Mouse (Mus musculus) forebrain, embryonic 13.5 days (tissue): ENCODE measurements at regions not wholly inside any gene's neighbourhood (a gene's known extent, or its start where the extent isn't known, plus 50 kb on each side); places are given as distances from the start of the nearest gene placed in this dataset.
A peak's percentile ranks its signal among the peaks of the same experiment; 100 is the strongest.

Source experiments
- ATAC-seq: fragments of 200-750 bp; cut with Nextera tagmentation; 2 replicates; pipeline ENCODE4 v1.8.0; 2017
- H3K27ac ChIP-seq: fragments of 300-500 bp; sonication (generic); 2 replicates; pipeline ENCODE4 v1.5.1; 2015; ENCODE audit warnings: inconsistent platforms, mild to moderate bottlenecking, moderate library complexity
- H3K27me3 ChIP-seq: fragments of 300-500 bp; sonication (generic); 2 replicates; pipeline ENCODE4 v1.6.1; 2015; ENCODE audit warnings: mild to moderate bottlenecking, inconsistent platforms
- H3K36me3 ChIP-seq: fragments of 300-500 bp; sonication (generic); 2 replicates; pipeline ENCODE4 v1.6.1; 2015; ENCODE audit warnings: mild to moderate bottlenecking, inconsistent platforms; ENCODE audit not compliant: poor library complexity, severe bottlenecking
- H3K4me1 ChIP-seq: fragments of 300-500 bp; sonication (generic); 2 replicates; pipeline ENCODE4 v1.6.1; 2015; ENCODE audit warnings: inconsistent platforms
- H3K4me2 ChIP-seq: fragments of 300-500 bp; sonication (generic); 2 replicates; pipeline ENCODE4 v1.6.1; 2015; ENCODE audit warnings: inconsistent platforms, mild to moderate bottlenecking, moderate library complexity
- H3K4me3 ChIP-seq: fragments of 300-500 bp; sonication (generic); 2 replicates; pipeline ENCODE4 v1.5.1; 2015; ENCODE audit warnings: mild to moderate bottlenecking, inconsistent platforms
- H3K9ac ChIP-seq: fragments of 300-500 bp; sonication (generic); 2 replicates; pipeline ENCODE4 v1.6.1; 2015; ENCODE audit warnings: mild to moderate bottlenecking, inconsistent platforms
- H3K9me3 ChIP-seq: fragments of 300-500 bp; sonication (generic); replicated peaks from 2 replicates; pipeline ENCODE4 v1.6.1; 2016; ENCODE audit warnings: inconsistent platforms
- WGBS: fragments of 180-500 bp; shearing (Covaris S2); methylation state at CpG from one replicate; pipeline ENCODE4 v1.1.7; 2015; 5-methylcytosine and 5-hydroxymethylcytosine counted together

GRCm38 (mm10) chrX:128585496-128586105 is 849.2 kb upstream of the Cldn34c4 start:
- peak; percentile 90 for ATAC-seq
- 62% methylated on average over 5 of the region's 5 CpGs for WGBS
- Histone ChIP-seq H3K4me2 (no peak overlapping the region), H3K27ac (no peak overlapping the region), H3K27me3 (no peaks in the 10 kb centered on the region), H3K36me3 (no peaks in the 10 kb centered on the region), H3K4me3 (no peak overlapping the region), H3K9ac (no peak overlapping the region), H3K9me3 (no peaks in the 10 kb centered on the region), H3K4me1 (no peaks in the 10 kb centered on the region)

GRCm38 (mm10) chrX:128577402-128577801 is 841.0 kb upstream of the Cldn34c4 start:
- Histone ChIP-seq H3K9ac (no peak overlapping the region), H3K27me3 (no peaks in the 10 kb centered on the region), H3K27ac (no peak overlapping the region), H3K36me3 (no peaks in the 10 kb centered on the region), H3K4me2 (no peak overlapping the region), H3K9me3 (no peaks in the 10 kb centered on the region), H3K4me3 (no peak overlapping the region), H3K4me1 (0 out of 2 replicates have a peak, but pooled peaks cover 5% of the 10 kb centered on the region)
- 18% methylated on average over 3 of the region's 3 CpGs for WGBS
- peak; percentile 52 for ATAC-seq

GRCm38 (mm10) chrX:128576269-128576871 is 840.0 kb upstream of the Cldn34c4 start:
- H3K36me3 ChIP-seq: no peaks in the 10 kb centered on the region
- no peaks in the 10 kb centered on the region for H3K9me3 ChIP-seq
- H3K4me2 ChIP-seq: no peak overlapping the region
- no peak overlapping the region for H3K9ac ChIP-seq
- H3K4me1 ChIP-seq: 0 out of 2 replicates have a peak, but pooled peaks cover 5% of the 10 kb centered on the region
- ATAC-seq: peak; percentile 94
- H3K27ac ChIP-seq: no peak overlapping the region
- no peak overlapping the region for H3K4me3 ChIP-seq
- WGBS: 6% methylated on average over 5 of the region's 5 CpGs
- no peaks in the 10 kb centered on the region for H3K27me3 ChIP-seq
